Mouse (Mus musculus) MEL (cell line): ENCODE data around the gene Map3k6. TPM values are rescaled to one million over a fixed set of nuclear protein-coding genes. Genes with fewer than 3 reads are reported as not detected.

Experiments used
- DNase-seq: peaks from one replicate; pipeline ENCODE4 v3.0.0; 2011; ENCODE audit warnings: low read depth, low spot score
- H3K27ac ChIP-seq: 2 replicates; pipeline ENCODE4 v1.5.1; 2012; ENCODE audit warnings: low read depth, mild to moderate bottlenecking, control low read depth, low read length, moderate library complexity; ENCODE audit not compliant: control insufficient read depth
- H3K27me3 ChIP-seq, 2 experiments: fragments of 150-350 bp in 1 of 2; sonication (generic) in 1 of 2; 2 replicates each; pipeline ENCODE4 v1.6.1; 2012; ENCODE audit warnings: low read length in 2 of 2, mild to moderate bottlenecking in 2 of 2, improper control_type of control experiment in 1 of 2, moderate library complexity in 1 of 2; ENCODE audit not compliant: insufficient read depth in 2 of 2, control insufficient read depth in 1 of 2
- H3K36me3 ChIP-seq, 2 experiments: 2 replicates each; pipeline ENCODE4 v1.6.1; 2012 to 2014; ENCODE audit warnings: low read length in 2 of 2, improper control_type of control experiment in 1 of 2, inconsistent platforms in 1 of 2, mild to moderate bottlenecking in 1 of 2; ENCODE audit not compliant: insufficient read depth in 2 of 2, control insufficient read depth in 1 of 2
- H3K4me1 ChIP-seq, 2 experiments: fragments of 150-350 bp in 1 of 2; sonication (generic) in 1 of 2; 2 replicates each; pipeline ENCODE4 v1.6.1; 2012; ENCODE audit warnings: low read length in 2 of 2, improper control_type of control experiment in 1 of 2, mild to moderate bottlenecking in 1 of 2; ENCODE audit not compliant: insufficient read depth in 2 of 2, control insufficient read depth in 1 of 2
- H3K4me3 ChIP-seq, 2 experiments: fragments of 150-350 bp in 1 of 2; sonication (generic) in 1 of 2; 2 replicates each; pipeline ENCODE4 v1.5.1; 2012; ENCODE audit warnings: low read depth in 2 of 2, low read length in 2 of 2, mild to moderate bottlenecking in 2 of 2, moderate library complexity in 2 of 2, control low read depth in 1 of 2, improper control_type of control experiment in 1 of 2; ENCODE audit not compliant: control insufficient read depth in 1 of 2, insufficient read depth in 1 of 2
- H3K79me2 ChIP-seq: 2 replicates; pipeline ENCODE4 v1.6.1; 2012; ENCODE audit warnings: mild to moderate bottlenecking, low read length, moderate library complexity; ENCODE audit not compliant: control insufficient read depth, poor library complexity, insufficient read depth
- H3K9ac ChIP-seq: 2 replicates; pipeline ENCODE4 v1.6.1; 2012; ENCODE audit warnings: low read depth, mild to moderate bottlenecking, control low read depth, low read length, moderate library complexity; ENCODE audit not compliant: control insufficient read depth, poor library complexity, severe bottlenecking
- H3K9me3 ChIP-seq: fragments of 150-350 bp; sonication (generic); replicated peaks from 2 replicates; pipeline ENCODE4 v1.6.1; 2012; ENCODE audit warnings: mild to moderate bottlenecking, low read length, improper control_type of control experiment, moderate library complexity; ENCODE audit not compliant: insufficient read depth
- CHD1 ChIP-seq: IDR thresholded peaks from 2 replicates; pipeline ENCODE4 v1.6.1; 2012; ENCODE audit warnings: low read depth, mild to moderate bottlenecking, inconsistent platforms, low read length, improper control_type of control experiment
- CTCF ChIP-seq, 3 experiments: IDR thresholded peaks in 2 of 3; conservative IDR thresholded peaks in 1 of 3; 2 replicates each; pipeline ENCODE4 v1.5.1; 2011 to 2012; ENCODE audit warnings: low read length in 3 of 3, low read depth in 2 of 3, mild to moderate bottlenecking in 2 of 3, improper control_type of control experiment in 1 of 3, inconsistent platforms in 1 of 3, mixed read lengths in 1 of 3, moderate library complexity in 1 of 3; ENCODE audit not compliant: control insufficient read depth in 1 of 3, insufficient read depth in 1 of 3, poor library complexity in 1 of 3, severe bottlenecking in 1 of 3
- E2F4 ChIP-seq: IDR thresholded peaks from 2 replicates; pipeline ENCODE4 v1.6.1; 2011; ENCODE audit warnings: low read depth, low read length, improper control_type of control experiment, borderline replicate concordance
- ELF1 ChIP-seq: IDR thresholded peaks from 2 replicates; pipeline ENCODE4 v1.6.1; 2014; ENCODE audit warnings: low read depth, mild to moderate bottlenecking, inconsistent platforms, low read length, improper control_type of control experiment, moderate library complexity
- EP300 ChIP-seq, 2 experiments: IDR thresholded peaks; 2 replicates each; pipeline ENCODE4 v1.6.1; 2011; ENCODE audit warnings: improper control_type of control experiment in 2 of 2, low read length in 2 of 2, low read depth in 1 of 2, mild to moderate bottlenecking in 1 of 2
- MAFK ChIP-seq: IDR thresholded peaks from 2 replicates; pipeline ENCODE4 v1.6.1; 2011; ENCODE audit warnings: low read depth, mild to moderate bottlenecking, low read length, improper control_type of control experiment, borderline replicate concordance
- MAX ChIP-seq: IDR thresholded peaks from 2 replicates; pipeline ENCODE4 v1.6.1; 2011; ENCODE audit warnings: low read length, improper control_type of control experiment
- MXI1 ChIP-seq: IDR thresholded peaks from 2 replicates; pipeline ENCODE4 v1.6.1; 2011; ENCODE audit warnings: mild to moderate bottlenecking, low read depth, low read length, improper control_type of control experiment
- MYB ChIP-seq: IDR thresholded peaks from 2 replicates; pipeline ENCODE4 v1.6.1; 2011; ENCODE audit warnings: mild to moderate bottlenecking, low read depth, low read length, improper control_type of control experiment
- NRF1 ChIP-seq: IDR thresholded peaks from 2 replicates; pipeline ENCODE4 v1.6.1; 2014; ENCODE audit warnings: low read depth, mild to moderate bottlenecking, inconsistent platforms, low read length, improper control_type of control experiment, moderate library complexity; ENCODE audit not compliant: poor library complexity, insufficient read depth, severe bottlenecking
- POLR2A ChIP-seq, 2 experiments: IDR thresholded peaks; 2 replicates each; pipeline ENCODE4 v1.6.1; 2011 to 2012; ENCODE audit warnings: low read length in 2 of 2, mild to moderate bottlenecking in 2 of 2, control low read depth in 1 of 2, improper control_type of control experiment in 1 of 2, low read depth in 1 of 2, moderate library complexity in 1 of 2; ENCODE audit not compliant: control insufficient read depth in 1 of 2, insufficient read depth in 1 of 2, poor library complexity in 1 of 2
- POLR2AphosphoS5 ChIP-seq: IDR thresholded peaks from 2 replicates; pipeline ENCODE4 v1.6.1; 2012; ENCODE audit warnings: low read depth, borderline replicate concordance, mild to moderate bottlenecking, inconsistent platforms, low read length, moderate library complexity, mixed read lengths
- RAD21 ChIP-seq: IDR thresholded peaks from 2 replicates; pipeline ENCODE4 v1.6.1; 2011; ENCODE audit warnings: mild to moderate bottlenecking, low read depth, low read length, improper control_type of control experiment
- SMC3 ChIP-seq: IDR thresholded peaks from 2 replicates; pipeline ENCODE4 v1.6.1; 2011; ENCODE audit warnings: low read depth, low read length, improper control_type of control experiment
- ZC3H11A ChIP-seq: IDR thresholded peaks from 2 replicates; pipeline ENCODE4 v1.6.1; 2012; ENCODE audit warnings: low read depth, mild to moderate bottlenecking, inconsistent platforms, low read length, improper control_type of control experiment
- ZMIZ1 ChIP-seq: IDR thresholded peaks from 2 replicates; pipeline ENCODE4 v1.6.1; 2012; ENCODE audit warnings: low read depth, mild to moderate bottlenecking, inconsistent platforms, low read length, improper control_type of control experiment, moderate library complexity
- polyA plus RNA-seq, 2 experiments: library from polyadenylated mRNA; stranded (reverse) in 1 of 2; unstranded in 1 of 2; fragments of >175 nt in 1 of 2; fragments of >200 nt in 1 of 2; gene quantifications; 2 replicates each; pipeline versions ENCODE4 v1.2.1 to v1.2.4; 2012; ENCODE audit warnings: low replicate concordance in 2 of 2, low read depth in 1 of 2; ENCODE audit not compliant: insufficient read length in 2 of 2, insufficient read depth in 1 of 2, missing spikeins in 1 of 2
- total RNA-seq: library from RNA; depleted of rRNA; stranded (reverse); fragments of 300-350 nt; gene quantifications from 2 replicates; pipeline ENCODE4 v1.2.3, GENCODE M21; 2012

Gene Map3k6
- total and polyA plus RNA-seq, 3 experiments: 19.1 to 21.9 TPM; not detected in 1

- TF ChIP-seq ELF1 (no peak), MYB (no peak), POLR2AphosphoS5 (no peak), E2F4 (no peak), POLR2A (IDR thresholded peaks at IDR 0.05; ENCODE audit: control insufficient read depth in 1 of 2, insufficient read depth in 1 of 2, low read depth in 1 of 2, low read length in 2 of 2, poor library complexity in 1 of 2) (no peak), RAD21 (peak; percentile 89), MAX (0 out of 2 replicates have a peak, but pooled peaks have one; percentile 20), ZC3H11A (peak; percentile 87), EP300 (IDR thresholded peaks at IDR 0.05; ENCODE audit: low read depth in 1 of 2, low read length in 2 of 2) (peak; percentile 56 to 66), NRF1 (no peak), CHD1 (no peak), MAFK (no peak)
These were observed 7.2 kb upstream of the Map3k6 start (continued) for GRCm38 (mm10) chr4:133233285-133233976.

GRCm38 (mm10) chr4:133234771-133235170, 5.8 kb upstream of the Map3k6 start:
- no peak overlapping the region for H3K27ac ChIP-seq
- peaks cover 0 to 19% of the 10 kb centered on the region in 2 experiments; a peak in 3 of 4 replicates for H3K4me1 ChIP-seq
- DNase-seq: no peak
- H3K4me3 ChIP-seq: no peak overlapping the region
- H3K27me3 ChIP-seq: no peaks in the 10 kb centered on the region
- peaks cover 0 to 9% of the 10 kb centered on the region in 2 experiments; a peak in 1 of 4 replicates for H3K36me3 ChIP-seq
- H3K79me2 ChIP-seq: no peaks in the 10 kb centered on the region
- H3K9ac ChIP-seq: no peak overlapping the region
- H3K9me3 ChIP-seq: no peaks in the 10 kb centered on the region
- TF ChIP-seq POLR2A (IDR thresholded peaks at IDR 0.05; ENCODE audit: control insufficient read depth in 1 of 2, insufficient read depth in 1 of 2, low read depth in 1 of 2, low read length in 2 of 2, poor library complexity in 1 of 2) (no peak), ZMIZ1 (no peak)

GRCm38 (mm10) chr4:133235415-133235814, 5.2 kb upstream of the Map3k6 start:
- TF ChIP-seq CTCF (IDR thresholded peaks at IDR 0.05 in 2 of 3, conservative IDR thresholded peaks at IDR 0.05 in 1 of 3; ENCODE audit: control insufficient read depth in 1 of 3, insufficient read depth in 1 of 3, low read depth in 2 of 3, low read length in 3 of 3, poor library complexity in 1 of 3, severe bottlenecking in 1 of 3) (peak in 2 of 3 experiments; percentile 20 to 27; a peak in 1 of 6 replicates), MXI1 (no peak), SMC3 (peak; percentile 28; the same call in 1 of the 2 replicates)
- peaks cover 0 to 13% of the 10 kb centered on the region in 2 experiments; a peak in 2 of 4 replicates for H3K36me3 ChIP-seq
- H3K27me3 ChIP-seq: no peaks in the 10 kb centered on the region

More at GRCm38 (mm10) chr4:133235415-133235814, 5.2 kb upstream of the Map3k6 start:
- Histone ChIP-seq H3K9me3 (no peaks in the 10 kb centered on the region), H3K9ac (no peak overlapping the region), H3K27ac (no peak overlapping the region), H3K4me1 (peaks cover 0 to 22% of the 10 kb centered on the region in 2 experiments; a peak in 3 of 4 replicates), H3K79me2 (peaks cover 2% of the 10 kb centered on the region), H3K4me3 (no peak overlapping the region)
- DNase-seq: peak; percentile 37
